Mouse (Mus musculus) lung, postnatal 0 days (tissue): Measurements from ENCODE around the gene Srsf2.

Experiments used
- CTCF ChIP-seq: IDR thresholded peaks from 2 replicates; pipeline ENCODE4 v1.5.1; 2016; ENCODE audit warnings: antibody characterized with exemption, mild to moderate bottlenecking
- EP300 ChIP-seq: IDR thresholded peaks from 2 replicates; pipeline ENCODE4 v1.6.1; 2016; ENCODE audit warnings: antibody characterized with exemption, mild to moderate bottlenecking, control low read depth

- TF ChIP-seq CTCF = no peak
- no peak for TF ChIP-seq EP300
Measured at GRCm38 (mm10) chr11:116882446-116882845, 29.6 kb upstream of the Srsf2 start.
